Mouse (Mus musculus) G1E-ER4 (cell line): ENCODE data around the gene Nlrp9b. TPM values are rescaled to one million over a fixed set of nuclear protein-coding genes. Genes with fewer than 3 reads are reported as not detected.
"Not testable (repeated sequence)": the region's sequence is repeated elsewhere in the genome, so short reads cannot be mapped to it uniquely, and the experiment has no call there.

Experiments
- GATA1 ChIP-seq: IDR thresholded peaks from one replicate; pipeline ENCODE4 v1.8.0; 2012; ENCODE audit warnings: low read length, inconsistent platforms
- polyA plus RNA-seq: library from polyadenylated mRNA; stranded (reverse); fragments of >175 nt; gene quantifications from 2 replicates; pipeline ENCODE4 v1.2.3, GENCODE M21; 2012

Nlrp9b gene
- polyA plus RNA-seq, 1 experiment: not detected

DNA sequence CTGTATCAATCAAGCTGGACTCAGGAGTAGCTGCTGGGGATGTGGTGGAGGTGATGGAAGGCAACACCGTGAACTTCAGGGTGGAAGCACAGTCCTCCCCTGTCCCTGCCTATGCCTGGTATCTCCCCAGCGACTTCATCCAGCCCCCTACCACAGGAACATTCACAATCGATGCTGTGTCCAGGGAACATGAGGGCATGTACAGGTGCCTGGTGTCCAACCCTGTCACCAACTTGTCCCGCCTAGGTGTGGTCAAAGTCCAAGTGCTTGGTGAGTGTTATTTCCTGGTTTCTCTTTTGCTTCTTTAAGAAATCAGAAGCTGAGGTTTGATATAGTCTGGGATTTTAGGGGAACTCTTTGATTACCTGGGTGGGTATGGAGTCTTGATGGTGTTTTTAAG is 19.7 kb upstream of the Nlrp9b start:
- TF ChIP-seq GATA1: no peak

DNA sequence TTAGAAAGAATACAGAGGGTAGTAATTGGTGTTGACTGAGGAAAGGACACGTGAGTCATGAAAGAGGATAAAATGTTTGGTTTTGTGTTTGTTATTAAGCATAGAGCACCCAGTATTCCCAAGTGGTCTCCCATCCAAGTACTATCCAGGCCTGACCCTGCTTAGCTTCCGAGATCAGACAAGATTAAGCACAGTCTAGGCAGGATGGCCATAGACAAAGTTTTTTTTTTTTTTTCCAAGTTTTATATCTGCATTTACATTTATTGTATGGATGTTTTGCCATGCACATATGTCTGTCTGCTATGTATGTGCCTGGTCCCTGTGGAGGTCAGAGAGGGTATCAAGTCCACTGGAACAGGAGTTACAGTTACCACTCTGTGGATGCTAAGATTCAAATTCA is 18.7 kb downstream of the Nlrp9b start:
- no peak for TF ChIP-seq GATA1

GRCm38 (mm10) chr7:20099380-20099779 is 108.1 kb downstream of the Nlrp9b start, which contains the start of gene Vmn1r91:
Gene Vmn1r91, plus strand, starts transcription at chr7:20099680.
- not testable (repeated sequence) for TF ChIP-seq GATA1

DNA sequence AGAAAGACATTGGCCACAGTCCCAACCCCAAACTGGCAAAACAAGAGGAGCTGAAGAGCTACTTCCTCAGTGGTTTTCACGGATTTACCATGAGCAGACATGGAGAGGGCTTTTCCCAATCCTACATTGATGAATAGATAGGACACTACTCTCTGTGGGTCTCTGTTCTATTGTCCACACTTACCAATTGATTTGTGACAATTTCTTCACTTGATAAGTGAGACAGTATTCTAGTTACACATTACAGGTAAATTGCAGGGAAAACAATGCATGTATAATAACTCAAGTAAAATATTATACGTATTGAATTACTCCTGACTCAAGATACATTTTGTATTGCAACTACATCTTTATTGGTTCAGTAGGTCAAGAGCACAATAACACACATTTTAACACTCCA is 131.2 kb downstream of the Nlrp9b start, which contains the start of gene Gm16442:
TSS of gene Gm16442 (minus strand) at position 101 of the 400 bp plus-strand sequence.
- not testable (repeated sequence) for TF ChIP-seq GATA1

Other genes with a start within 250 kb of the Nlrp9b start
- 49.4 and 58.6 TPM in 2 replicates for gene Nectin2, start 241.0 kb upstream of the Nlrp9b start, polyA plus RNA-seq
- not detected in 2 replicates for gene Bcam, start 220.4 kb upstream of the Nlrp9b start, polyA plus RNA-seq
- gene Cblc, start 194.7 kb upstream of the Nlrp9b start, polyA plus RNA-seq: not detected in 2 replicates
- gene Bcl3, start 168.7 kb upstream of the Nlrp9b start, polyA plus RNA-seq: not detected in 2 replicates
- gene Gm19345, start 139.5 kb upstream of the Nlrp9b start, polyA plus RNA-seq: not detected in 2 replicates
- gene Ceacam16, start 130.2 kb upstream of the Nlrp9b start, polyA plus RNA-seq: 0.83 and 1.3 TPM in 2 replicates
- gene Ceacam19, start 103.5 kb upstream of the Nlrp9b start, polyA plus RNA-seq: not detected in 2 replicates
- gene Pvr, start 70.3 kb upstream of the Nlrp9b start, polyA plus RNA-seq: not detected in 2 replicates
- not detected in 2 replicates for gene Igsf23, start 40.7 kb upstream of the Nlrp9b start, polyA plus RNA-seq
- gene Ceacam20, start 26.1 kb upstream of the Nlrp9b start, polyA plus RNA-seq: not detected in 2 replicates
- gene Vmn1r91, start 108.2 kb downstream of the Nlrp9b start, polyA plus RNA-seq: not detected in 2 replicates
- not detected in 2 replicates for gene Gm16442, start 131.1 kb downstream of the Nlrp9b start, polyA plus RNA-seq
- not detected in 2 replicates for gene Vmn1r93, start 147.6 kb downstream of the Nlrp9b start, polyA plus RNA-seq
- gene Vmn1r94, start 176.9 kb downstream of the Nlrp9b start, polyA plus RNA-seq: not detected in 2 replicates
- not detected in 2 replicates for gene Vmn1r95, start 202.2 kb downstream of the Nlrp9b start, polyA plus RNA-seq
- not detected in 2 replicates for gene Gm6164, start 214.1 kb downstream of the Nlrp9b start, polyA plus RNA-seq
- not detected in 2 replicates for gene Gm4498, start 242.4 kb downstream of the Nlrp9b start, polyA plus RNA-seq